Mouse (Mus musculus): Measurements from ENCODE around the gene Cxcl3.

Gene Cxcl3

GRCm38 (mm10) chr5:90785659-90786588, at the start of gene Cxcl3:
TSS of gene Cxcl3 (plus strand) at chr5:90786103.
- peak; percentile 47 to 56 for DNase-seq (ENCODE audit: low spot score in 2 of 2)

GRCm38 (mm10) chr5:90742029-90742428, 43.9 kb upstream of the Cxcl3 start:
- DNase-seq (ENCODE audit: low spot score in 2 of 2): no peak

DNA sequence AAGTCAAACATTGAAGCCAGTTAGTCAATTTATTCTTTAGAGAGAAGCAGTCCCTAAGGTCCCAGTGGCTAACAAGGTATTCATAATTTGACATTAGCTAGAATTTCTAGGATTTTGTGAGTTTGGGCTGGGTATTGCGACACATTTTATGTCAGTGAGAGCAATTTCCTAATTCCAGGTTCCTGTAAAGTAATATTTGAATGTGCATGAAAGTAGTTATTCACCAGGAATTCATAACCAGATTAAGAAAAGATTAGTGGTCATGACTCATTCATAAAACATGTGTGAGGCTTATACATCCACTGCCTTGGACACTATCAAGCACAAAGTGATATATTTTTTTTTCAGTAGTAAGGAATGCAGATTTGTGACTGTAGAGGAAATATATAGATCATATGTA, 32.0 kb upstream of the Cxcl3 start:
- no peak for DNase-seq (ENCODE audit: low spot score in 2 of 2)

GRCm38 (mm10) chr5:90758020-90758605, 27.8 kb upstream of the Cxcl3 start:
- DNase-seq (ENCODE audit: low spot score in 2 of 2): no peak

DNA sequence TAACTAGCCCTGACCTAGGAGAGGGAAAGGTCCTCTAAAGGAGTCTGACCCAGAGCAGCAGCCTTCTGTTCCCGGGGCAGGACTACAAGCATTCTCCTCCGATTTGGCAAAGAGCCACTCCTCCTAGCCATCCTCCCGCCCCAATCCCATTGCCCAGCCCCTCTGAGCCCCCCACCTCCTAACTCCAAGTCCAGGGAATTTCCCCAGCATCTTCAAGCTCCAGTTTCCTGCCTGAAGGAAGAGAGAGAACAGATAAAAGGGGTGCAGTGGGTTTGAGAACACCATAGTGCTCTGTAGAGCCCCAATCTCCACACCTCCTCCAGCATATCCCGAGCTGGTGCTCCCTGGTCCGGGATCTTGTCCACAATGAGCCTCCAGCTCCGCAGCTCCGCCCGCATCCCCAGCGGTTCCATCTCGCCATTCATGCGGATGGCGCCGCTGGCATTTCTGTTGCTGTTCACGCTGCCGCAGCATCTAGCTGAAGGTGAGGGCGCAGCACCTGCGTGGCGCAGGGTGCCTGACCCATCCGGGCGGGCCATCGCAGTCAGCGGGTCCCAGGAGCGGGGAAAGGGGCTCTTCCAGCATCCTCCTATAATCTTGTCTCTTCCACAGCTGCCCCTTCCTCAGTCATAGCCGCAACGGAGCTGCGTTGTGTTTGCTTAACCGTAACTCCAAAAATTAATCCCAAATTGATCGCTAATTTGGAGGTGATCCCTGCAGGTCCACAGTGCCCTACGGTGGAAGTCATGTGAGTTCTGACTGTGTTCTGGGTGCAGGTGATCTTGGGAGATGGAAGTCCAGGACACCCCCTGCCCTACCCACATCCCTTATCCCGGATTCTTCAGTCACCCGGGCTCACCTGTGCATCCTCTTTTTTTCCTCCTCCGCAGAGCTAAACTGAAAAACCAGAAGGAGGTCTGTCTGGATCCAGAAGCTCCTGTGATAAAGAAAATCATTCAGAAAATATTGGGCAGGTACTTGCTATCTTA, 26.5 kb upstream of the Cxcl3 start, which contains the start of gene Cxcl5:
Cxcl5 (plus strand) TSS at position 284 of the 989 bp plus-strand sequence.
- DNase-seq (ENCODE audit: low spot score in 2 of 2): no peak

DNA sequence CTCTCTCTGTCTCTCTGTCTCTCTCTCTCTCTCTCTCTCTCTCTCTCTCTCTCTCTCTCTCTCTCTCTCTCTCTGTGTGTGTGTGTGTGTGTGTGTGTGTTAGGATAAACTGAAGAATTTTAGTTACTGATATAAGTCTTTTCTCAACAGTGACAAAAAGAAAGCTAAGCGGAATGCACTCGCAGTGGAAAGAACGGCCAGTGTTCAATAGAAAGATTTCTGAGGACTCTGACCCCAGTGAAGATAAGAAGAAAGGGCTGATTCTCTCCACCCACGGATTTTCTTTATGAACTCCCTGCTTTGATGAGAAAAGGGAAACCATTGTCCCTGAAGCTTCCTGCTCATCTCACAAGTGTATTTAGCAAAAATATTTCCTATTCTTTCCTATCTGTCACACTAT, 25.6 kb upstream of the Cxcl3 start:
- DNase-seq (ENCODE audit: low spot score in 2 of 2): no peak

GRCm38 (mm10) chr5:90760844-90761243, 25.1 kb upstream of the Cxcl3 start:
- no peak for DNase-seq (ENCODE audit: low spot score in 2 of 2)

- no peak for DNase-seq (ENCODE audit: low spot score in 2 of 2)
These were observed 24.1 kb upstream of the Cxcl3 start for GRCm38 (mm10) chr5:90761834-90762233.

DNA sequence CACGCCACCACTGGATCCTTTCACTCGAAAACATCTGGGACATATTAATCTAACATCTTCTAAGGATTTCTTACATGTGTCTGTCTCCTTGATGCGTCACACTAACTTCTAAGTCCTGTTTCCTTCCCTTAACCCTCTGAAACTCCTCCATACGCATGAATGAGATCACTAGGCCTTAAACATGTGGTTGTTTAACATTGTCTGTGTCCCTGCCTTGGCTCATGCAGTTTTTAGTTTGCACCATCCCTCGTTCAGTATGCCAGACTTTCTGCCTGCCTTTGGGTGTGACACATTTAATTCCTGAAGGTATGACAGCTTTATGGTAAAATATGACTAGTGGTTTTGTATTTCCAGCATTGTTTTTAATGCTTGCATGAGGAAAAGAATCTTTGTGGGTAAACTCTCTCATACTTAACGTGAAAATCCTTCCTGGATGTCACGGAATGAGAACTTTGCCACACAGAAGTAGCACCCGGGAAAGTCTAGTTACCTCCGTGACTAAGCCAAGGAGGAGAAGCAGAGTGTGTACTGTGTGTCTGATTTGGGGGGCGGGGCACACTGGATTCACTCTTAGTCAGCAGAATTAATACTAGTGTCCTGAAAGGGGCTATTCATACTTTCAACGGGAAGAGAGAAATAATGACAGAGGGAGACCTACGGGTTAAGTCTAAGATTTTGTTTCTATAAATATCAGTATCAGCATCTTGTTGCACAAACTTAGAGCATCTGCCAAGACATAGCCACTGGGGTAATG, 21.8 kb upstream of the Cxcl3 start:
- DNase-seq (ENCODE audit: low spot score in 2 of 2): no peak

DNA sequence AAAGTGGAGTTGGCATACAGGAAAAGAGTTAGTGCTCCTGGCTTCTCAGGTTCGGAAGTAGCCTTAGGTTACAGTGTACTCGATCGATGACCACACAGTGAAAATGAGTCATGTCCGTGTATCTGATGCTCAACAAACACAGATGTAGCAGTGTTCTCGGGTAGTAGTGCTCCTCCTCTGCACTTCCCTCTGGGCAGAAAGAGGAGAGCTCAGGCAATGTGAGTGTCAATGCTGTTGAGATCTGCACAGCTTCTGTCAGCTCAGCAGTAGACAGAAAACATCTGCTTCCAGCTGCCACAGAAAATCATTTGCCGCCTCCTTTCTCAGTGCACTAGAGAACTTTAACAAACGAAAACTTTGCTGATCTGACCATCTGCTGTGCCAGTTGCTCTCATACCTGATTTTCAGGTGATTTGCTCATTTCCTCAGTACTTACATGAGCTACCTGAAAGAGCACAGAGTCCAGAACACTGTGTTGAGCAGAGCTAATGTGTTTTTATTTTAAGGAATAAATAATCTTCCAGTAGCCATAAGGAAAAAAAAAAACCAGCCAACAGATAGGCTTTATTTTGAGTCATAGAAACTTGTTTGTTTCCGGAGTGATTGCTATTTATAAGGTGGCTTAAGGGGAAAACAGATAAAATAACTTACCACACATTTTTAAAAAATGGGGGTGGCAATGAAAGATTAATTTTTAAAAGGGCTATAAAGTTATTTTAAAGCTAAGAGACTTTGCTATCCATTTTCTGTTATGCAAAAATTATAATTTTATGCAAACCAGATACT, 19.9 kb upstream of the Cxcl3 start:
- no peak for DNase-seq (ENCODE audit: low spot score in 2 of 2)

DNA sequence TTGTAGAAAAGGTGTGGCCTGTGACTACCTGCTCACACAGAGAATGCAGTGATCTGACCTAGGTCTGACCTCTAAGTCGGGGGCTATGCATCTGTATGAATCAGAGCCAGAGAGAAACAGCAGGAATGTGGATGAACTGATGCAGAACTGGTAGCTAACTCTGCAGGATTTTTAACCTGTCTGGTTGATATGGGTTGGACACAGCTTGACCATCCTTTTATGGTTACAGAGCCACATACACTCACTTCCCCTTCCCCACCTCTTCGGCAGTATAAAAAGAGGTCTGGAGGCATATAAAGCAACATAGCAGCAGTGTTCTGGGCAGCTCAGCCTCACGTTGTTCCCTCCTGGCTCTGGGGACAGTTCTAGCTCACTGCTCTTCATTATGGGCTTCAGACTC, 17.7 kb upstream of the Cxcl3 start, which contains the start of gene Ppbp:
Ppbp (plus strand) TSS at position 301 of the 400 bp plus-strand sequence.
- no peak for DNase-seq (ENCODE audit: low spot score in 2 of 2)

GRCm38 (mm10) chr5:90771369-90771768, 14.5 kb upstream of the Cxcl3 start:
- no peak for DNase-seq (ENCODE audit: low spot score in 2 of 2)

DNA sequence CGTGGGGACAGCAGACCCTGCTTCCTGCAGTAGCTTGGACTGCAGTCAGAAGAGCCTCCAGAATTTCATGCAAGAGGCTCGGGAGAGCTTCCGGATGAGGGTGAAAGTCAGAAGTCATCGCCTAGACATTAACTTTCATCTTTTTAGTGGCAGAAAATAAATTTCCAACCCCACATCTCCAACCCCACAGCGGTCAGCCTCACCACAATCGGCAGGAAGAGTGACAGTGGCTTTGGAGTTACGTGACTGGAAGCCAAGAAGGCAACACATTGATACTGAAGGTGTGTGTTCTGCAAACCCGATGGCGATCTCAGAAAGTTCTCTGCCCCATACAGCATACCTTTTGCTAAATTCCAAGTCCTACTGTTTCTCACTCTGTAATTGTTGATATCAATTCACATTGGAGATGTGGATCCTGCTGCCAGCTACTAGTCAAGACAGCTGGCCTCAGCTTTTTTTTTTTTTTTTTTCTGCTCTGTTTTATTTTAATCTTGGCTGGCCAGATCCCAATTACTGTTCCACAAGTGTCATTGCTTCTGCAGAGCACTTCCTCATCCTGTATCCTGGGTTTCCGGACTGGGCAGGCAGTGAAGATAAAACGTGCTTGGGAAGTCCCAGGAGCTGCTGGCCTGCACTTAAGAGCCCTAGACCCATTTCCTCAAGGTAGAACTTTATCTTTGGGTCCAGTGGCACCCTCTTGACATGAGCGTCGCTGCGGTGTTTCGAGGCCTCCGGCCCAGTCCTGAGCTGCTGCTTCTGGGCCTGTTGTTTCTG, 13.8 kb upstream of the Cxcl3 start, which contains the start of gene Pf4:
Pf4 (plus strand) TSS at position 556 of the 774 bp plus-strand sequence.
- DNase-seq (ENCODE audit: low spot score in 2 of 2): no peak

GRCm38 (mm10) chr5:90775562-90775961, 10.3 kb upstream of the Cxcl3 start:
- no peak for DNase-seq (ENCODE audit: low spot score in 2 of 2)

DNA sequence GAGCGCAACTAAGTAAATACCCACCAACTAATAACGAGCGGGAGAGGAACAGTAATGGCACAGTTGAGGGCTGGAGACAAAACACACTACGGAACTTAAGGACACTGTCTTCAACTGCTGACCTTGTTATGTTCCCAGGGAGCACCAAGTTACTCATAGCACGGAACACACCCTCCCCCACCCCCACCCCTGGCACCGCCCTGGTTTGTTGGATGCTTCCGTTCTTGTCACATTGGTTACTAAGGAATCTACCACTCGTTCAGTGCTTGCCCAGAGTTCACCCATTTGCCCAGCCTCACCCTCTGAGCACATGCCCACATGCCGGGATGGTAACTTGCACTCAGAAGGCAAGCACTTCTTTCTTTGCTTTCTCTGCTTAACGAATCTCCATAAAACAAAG, 8.3 kb upstream of the Cxcl3 start:
- no peak for DNase-seq (ENCODE audit: low spot score in 2 of 2)

DNA sequence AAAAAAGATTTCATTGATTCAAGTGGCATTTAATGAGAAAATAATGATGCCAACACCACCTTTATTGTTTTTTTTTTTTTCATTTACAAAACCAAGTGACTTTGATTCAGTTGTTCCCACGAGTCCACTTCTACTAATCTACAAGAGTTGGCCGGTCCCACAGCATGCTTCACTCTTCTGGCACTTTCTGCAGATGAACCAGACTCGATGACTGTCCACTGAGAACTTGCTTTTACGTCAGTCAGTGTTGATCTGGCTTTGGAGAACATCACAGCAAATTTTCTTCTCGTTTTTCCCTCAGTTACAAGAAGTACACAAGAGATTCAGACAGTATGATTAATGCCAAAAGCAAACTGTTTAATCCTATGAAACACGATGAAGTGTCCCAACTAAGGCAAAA, 7.0 kb upstream of the Cxcl3 start:
- DNase-seq (ENCODE audit: low spot score in 2 of 2): no peak

DNA sequence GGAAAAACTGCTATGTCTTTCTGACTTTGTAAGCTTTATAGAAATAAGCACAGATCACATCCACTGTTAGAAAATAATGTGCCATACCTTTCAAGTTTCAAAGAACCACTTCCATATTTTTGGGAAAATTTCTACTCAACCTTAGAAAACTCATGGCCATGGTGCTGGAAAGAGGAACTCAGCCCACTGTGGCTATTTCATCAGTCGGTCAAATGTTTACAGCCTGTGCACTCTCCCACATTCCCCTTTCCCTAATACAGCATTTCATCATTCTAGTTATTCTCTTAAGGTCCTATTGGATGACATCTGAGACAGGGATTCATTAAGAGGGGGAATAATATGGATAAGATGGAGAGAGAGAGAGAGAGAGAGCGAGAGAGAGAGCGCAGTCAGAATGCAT, 2.2 kb upstream of the Cxcl3 start:
- DNase-seq (ENCODE audit: low spot score in 2 of 2): no peak

GRCm38 (mm10) chr5:90788114-90788513, 2.2 kb downstream of the Cxcl3 start:
- DNase-seq (ENCODE audit: low spot score in 2 of 2): no peak

DNA sequence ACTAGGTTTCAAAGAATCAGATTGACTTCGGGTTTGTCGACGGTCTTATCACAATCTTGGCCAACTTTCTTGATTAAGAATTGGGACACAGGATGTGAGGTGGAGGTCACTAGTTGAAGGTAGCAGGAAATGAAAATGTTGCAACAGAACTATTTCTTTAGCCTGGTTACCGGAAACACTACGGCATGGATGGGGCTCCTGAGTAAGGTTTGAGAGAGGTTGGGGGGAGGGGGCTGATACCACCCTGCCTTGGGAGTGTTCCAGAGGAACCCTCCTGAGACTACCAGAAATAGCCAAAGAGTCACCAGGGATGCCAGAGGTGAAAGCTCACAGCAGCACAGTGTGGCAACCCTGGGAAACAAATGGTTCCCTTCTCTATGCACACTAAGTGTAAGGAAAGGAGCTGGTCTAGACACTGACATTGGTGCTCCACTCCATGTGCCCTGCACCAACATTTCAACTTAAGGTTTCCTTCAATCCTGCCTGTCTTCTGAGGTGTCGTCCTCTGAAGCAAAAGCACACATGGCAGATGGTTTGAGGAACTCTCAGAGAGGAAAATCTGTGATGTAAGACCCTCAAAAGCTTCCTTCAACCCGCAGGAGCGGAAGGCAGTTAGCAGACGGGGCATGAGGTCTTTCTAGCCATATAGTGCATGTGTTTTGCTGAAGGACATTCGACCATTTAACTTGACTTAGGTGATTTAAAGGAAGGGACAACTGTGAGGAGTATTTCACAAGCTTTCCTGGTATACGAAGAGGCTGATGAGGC, 3.6 kb downstream of the Cxcl3 start:
- no peak for DNase-seq (ENCODE audit: low spot score in 2 of 2)

All from urinary bladder, postnatal 36 days (tissue).